9 mouse cellular contexts compared by ENCODE assay signal in the genomic region with DNA sequence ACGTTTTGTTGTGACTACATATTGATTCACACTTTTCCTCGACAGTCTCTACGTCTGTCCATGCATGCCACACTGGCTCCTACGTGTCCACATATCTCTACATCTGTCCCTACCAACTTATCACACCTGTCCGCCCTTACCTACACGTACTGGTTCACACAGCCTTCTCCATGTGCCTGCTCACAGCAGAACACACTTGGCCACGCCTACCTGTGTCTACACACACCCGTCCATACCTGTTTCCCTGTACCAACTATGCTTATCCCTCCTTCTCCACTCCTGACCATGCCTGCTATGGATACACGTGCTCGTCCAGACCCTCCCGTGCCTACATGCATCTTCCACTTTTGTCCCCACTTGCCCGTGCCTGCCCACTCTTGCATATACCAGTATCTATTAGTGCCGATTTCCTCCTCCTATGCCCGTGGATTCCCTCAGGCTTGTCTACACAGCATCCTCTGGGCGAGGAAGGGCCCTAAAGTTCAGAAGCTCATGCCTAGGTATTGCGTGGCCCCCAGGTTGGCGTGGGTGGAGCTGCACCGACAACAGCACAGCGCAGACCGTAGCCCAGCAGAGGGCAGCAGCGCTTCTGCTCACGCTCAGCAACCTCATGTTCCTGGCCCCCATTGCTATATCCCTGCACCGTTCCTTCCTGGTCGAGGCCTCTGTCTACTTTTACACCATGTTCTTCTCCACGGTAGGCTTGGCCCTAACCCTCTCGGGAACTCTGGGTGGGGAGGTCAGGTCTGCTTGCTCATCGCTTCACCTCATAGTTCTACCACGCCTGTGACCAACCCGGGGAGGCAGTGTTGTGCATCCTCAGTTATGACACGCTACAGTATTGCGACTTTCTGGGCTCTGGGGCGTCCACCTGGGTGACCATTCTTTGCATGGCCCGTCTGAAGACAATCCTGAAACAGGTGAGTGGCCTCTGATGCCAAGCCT. TPM values are rescaled to one million over a fixed set of nuclear protein-coding genes. Genes with fewer than 3 reads are reported as not detected.
DNase-seq lines count a peak whose midpoint lies in the region; ATAC-seq and TF ChIP-seq lines count a peak whose summit lies in the region.
"Had no signal": no experiment of that assay in that cellular context is flagged by ENCODE, and none has a peak within 500 bp of the region (broad histone marks: within the 10 kb centered on the region; RNA-seq: fewer than 3 reads in every experiment).

No protein-coding gene starts in this region.

- no peak overlapping the region for H3K4me2 ChIP-seq in intestine, embryonic 16.5 days (ENCODE audit: low read depth, low read length)
- peak overlapping the region; percentile 21 for H3K4me2 ChIP-seq in liver, embryonic 15.5 days
- no peak overlapping the region for H3K4me2 ChIP-seq in neural tube, embryonic 11.5 days (ENCODE audit: low read depth)
- H3K4me2 ChIP-seq: hindbrain, embryonic 15.5 days had no signal

- 43% methylated on average over 33 of the region's 33 CpGs for WGBS in intestine, embryonic 16.5 days
- WGBS in liver, embryonic 15.5 days (ENCODE audit: insufficient replicate concordance): 37% methylated on average over 33 of the region's 33 CpGs
- 58% methylated on average over 33 of the region's 33 CpGs for WGBS in neural tube, embryonic 11.5 days

- no peaks in the 10 kb centered on the region for H3K4me1 ChIP-seq in embryonic fibroblast, embryonic 13.5 days (ENCODE audit: control insufficient read depth, insufficient read depth, low read length)
- peaks cover 15% of the 10 kb centered on the region for H3K4me1 ChIP-seq in intestine, embryonic 16.5 days (ENCODE audit: control insufficient read depth, insufficient read depth, low read length)
- H3K4me1 ChIP-seq in liver, embryonic 15.5 days (replicated peaks): peaks cover 40% of the 10 kb centered on the region
- H3K4me1 ChIP-seq in neural tube, embryonic 11.5 days (ENCODE audit: control insufficient read depth, insufficient read depth, low read length): peaks cover 8% of the 10 kb centered on the region

- peak; percentile 100 for TF ChIP-seq CTCF in embryonic fibroblast, embryonic 13.5 days (IDR thresholded peaks at IDR 0.05; ENCODE audit: borderline replicate concordance, insufficient read depth, low read length)

- no peak for TF ChIP-seq POLR2A in embryonic fibroblast, embryonic 13.5 days (IDR thresholded peaks at IDR 0.05; ENCODE audit: low read depth, low read length)

- peak; percentile 34 to 67 for DNase-seq in spleen, adult 18-20 months
- DNase-seq in spleen, adult 12 weeks (ENCODE audit: low spot score): no peak
- DNase-seq in adrenal gland, postnatal 25 days: peak; percentile 63
- DNase-seq in neural tube, embryonic 11.5 days (ENCODE audit: low spot score): peak; percentile 75
- DNase-seq in c-Kit-positive CD71-positive TER-119-positive erythroid progenitor cells, embryonic 14.5 days (ENCODE audit: low spot score): no peak

- peak; percentile 57; the same call in 1 of the 2 replicates for ATAC-seq in intestine, embryonic 16.5 days
- no peak for ATAC-seq in liver, embryonic 15.5 days (ENCODE audit: insufficient read depth)
- no peak for ATAC-seq in neural tube, embryonic 11.5 days (ENCODE audit: insufficient read depth, low FRiP score, low TSS enrichment)

- H3K9ac ChIP-seq in intestine, embryonic 16.5 days (ENCODE audit: low read depth, low read length): peak overlapping the region; percentile 30; the same call in 1 of the 2 replicates
- H3K9ac ChIP-seq in liver, embryonic 15.5 days: no peak overlapping the region
- H3K9ac ChIP-seq in neural tube, embryonic 11.5 days (ENCODE audit: low read length): no peak overlapping the region
- H3K9ac ChIP-seq: hindbrain, embryonic 15.5 days had no signal

- no peak overlapping the region for H3K27ac ChIP-seq in embryonic fibroblast, embryonic 13.5 days (ENCODE audit: insufficient read depth, low read length)
- H3K27ac ChIP-seq in intestine, embryonic 16.5 days (ENCODE audit: low read length): no peak overlapping the region
- no peak overlapping the region for H3K27ac ChIP-seq in liver, embryonic 15.5 days (replicated peaks)
- H3K27ac ChIP-seq in neural tube, embryonic 11.5 days (ENCODE audit: low read depth, low read length): no peak overlapping the region
- H3K27ac ChIP-seq: hindbrain, embryonic 15.5 days had no signal

- no peak overlapping the region for H3K4me3 ChIP-seq in embryonic fibroblast, embryonic 13.5 days (ENCODE audit: insufficient read depth, low read length)
- H3K4me3 ChIP-seq in intestine, embryonic 16.5 days (ENCODE audit: low read length): no peak overlapping the region
- H3K4me3 ChIP-seq in liver, embryonic 15.5 days (replicated peaks): no peak overlapping the region
- no peak overlapping the region for H3K4me3 ChIP-seq in neural tube, embryonic 11.5 days (ENCODE audit: low read depth, low read length)
- H3K4me3 ChIP-seq: hindbrain, embryonic 15.5 days had no signal

- no peaks in the 10 kb centered on the region for H3K36me3 ChIP-seq in intestine, embryonic 16.5 days (ENCODE audit: control insufficient read depth, insufficient read depth, low read length)
- peaks cover under 1% of the 10 kb centered on the region; the same call in 1 of the 2 replicates for H3K36me3 ChIP-seq in liver, embryonic 15.5 days (replicated peaks)
- no peaks in the 10 kb centered on the region for H3K36me3 ChIP-seq in neural tube, embryonic 11.5 days (ENCODE audit: control insufficient read depth, insufficient read depth, low read length)
- H3K36me3 ChIP-seq: hindbrain, embryonic 15.5 days had no signal

- peaks cover 8% of the 10 kb centered on the region for H3K27me3 ChIP-seq in intestine, embryonic 16.5 days (replicated peaks; ENCODE audit: control insufficient read depth, insufficient read depth, low read length)
- peaks cover 42% of the 10 kb centered on the region for H3K27me3 ChIP-seq in liver, embryonic 15.5 days
- peaks cover 8% of the 10 kb centered on the region for H3K27me3 ChIP-seq in neural tube, embryonic 11.5 days (ENCODE audit: control insufficient read depth, insufficient read depth, low read length)

- no peaks in the 10 kb centered on the region for H3K9me3 ChIP-seq in intestine, embryonic 16.5 days (ENCODE audit: control insufficient read depth, low read length)
- H3K9me3 ChIP-seq in liver, embryonic 15.5 days (replicated peaks): no peaks in the 10 kb centered on the region
- no peaks in the 10 kb centered on the region for H3K9me3 ChIP-seq in neural tube, embryonic 11.5 days (ENCODE audit: control insufficient read depth, low read length)
- H3K9me3 ChIP-seq: hindbrain, embryonic 15.5 days had no signal

RNA-seq across cellular contexts. Expression of a gene that starts 3.3 kb away (rescaled TPM):
- total RNA-seq in adrenal gland, postnatal 25 days (2021): 80.3 and 83.4 TPM in 2 replicates
- polyA plus RNA-seq in embryonic fibroblast, embryonic 13.5 days (2011; ENCODE audit: insufficient read length, low read depth, missing spikeins): 38.7 and 41.0 TPM in 2 replicates
- polyA plus RNA-seq in intestine, embryonic 16.5 days (2015; fragmentation: Nextera tagmentation; extraction: Ambion mirVana): 242 and 260 TPM in 2 replicates
- 120 and 124 TPM in 2 replicates for polyA plus RNA-seq in liver, embryonic 15.5 days (2015; fragmentation: Nextera tagmentation; extraction: Ambion mirVana)
- polyA plus RNA-seq in neural tube, embryonic 11.5 days (2014; fragmentation: Nextera tagmentation; extraction: Ambion mirVana): 240 and 252 TPM in 2 replicates

RNA-seq across cellular contexts. Expression of a gene that starts 6.9 kb away (rescaled TPM):
- total RNA-seq in adrenal gland, postnatal 25 days (2021): 8.6 and 10.8 TPM in 2 replicates
- polyA plus RNA-seq in embryonic fibroblast, embryonic 13.5 days (2011; ENCODE audit: insufficient read length, low read depth, missing spikeins): 0.48 and 1.0 TPM in 2 replicates
- polyA plus RNA-seq in intestine, embryonic 16.5 days (2015; fragmentation: Nextera tagmentation; extraction: Ambion mirVana): 12.1 and 15.1 TPM in 2 replicates
- 1.5 and 1.7 TPM in 2 replicates for polyA plus RNA-seq in liver, embryonic 15.5 days (2015; fragmentation: Nextera tagmentation; extraction: Ambion mirVana)
- 1.1 and 1.3 TPM in 2 replicates for polyA plus RNA-seq in neural tube, embryonic 11.5 days (2014; fragmentation: Nextera tagmentation; extraction: Ambion mirVana)

RNA-seq across cellular contexts. Expression of a gene that starts 18.4 kb away (rescaled TPM):
- total RNA-seq in adrenal gland, postnatal 25 days (2021): 40.4 and 42.6 TPM in 2 replicates
- polyA plus RNA-seq in embryonic fibroblast, embryonic 13.5 days (2011; ENCODE audit: insufficient read length, low read depth, missing spikeins): 34.4 and 50.5 TPM in 2 replicates
- polyA plus RNA-seq in intestine, embryonic 16.5 days (2015; fragmentation: Nextera tagmentation; extraction: Ambion mirVana): 5.9 and 6.6 TPM in 2 replicates
- polyA plus RNA-seq in liver, embryonic 15.5 days (2015; fragmentation: Nextera tagmentation; extraction: Ambion mirVana): 7.1 and 9.1 TPM in 2 replicates
- polyA plus RNA-seq in neural tube, embryonic 11.5 days (2014; fragmentation: Nextera tagmentation; extraction: Ambion mirVana): 19.3 and 20.9 TPM in 2 replicates

RNA-seq across cellular contexts. Expression of a gene that starts 24.6 kb away (rescaled TPM):
- 2.0 and 4.5 TPM in 2 replicates for total RNA-seq in adrenal gland, postnatal 25 days (2021)
- polyA plus RNA-seq in embryonic fibroblast, embryonic 13.5 days (2011; ENCODE audit: insufficient read length, low read depth, missing spikeins): 47.9 and 50.4 TPM in 2 replicates
- polyA plus RNA-seq in intestine, embryonic 16.5 days (2015; fragmentation: Nextera tagmentation; extraction: Ambion mirVana): 92.1 and 97.1 TPM in 2 replicates
- polyA plus RNA-seq in liver, embryonic 15.5 days (2015; fragmentation: Nextera tagmentation; extraction: Ambion mirVana): 34.6 and 35.5 TPM in 2 replicates
- polyA plus RNA-seq in neural tube, embryonic 11.5 days (2014; fragmentation: Nextera tagmentation; extraction: Ambion mirVana): 66.9 and 68.2 TPM in 2 replicates

RNA-seq across cellular contexts. Expression of a gene that starts 29.9 kb away (rescaled TPM):
- 18.5 and 22.6 TPM in 2 replicates for total RNA-seq in adrenal gland, postnatal 25 days (2021)
- polyA plus RNA-seq in embryonic fibroblast, embryonic 13.5 days (2011; ENCODE audit: insufficient read length, low read depth, missing spikeins): 28.2 and 30.9 TPM in 2 replicates
- polyA plus RNA-seq in intestine, embryonic 16.5 days (2015; fragmentation: Nextera tagmentation; extraction: Ambion mirVana): 49.6 and 51.5 TPM in 2 replicates
- 14.7 and 17.2 TPM in 2 replicates for polyA plus RNA-seq in liver, embryonic 15.5 days (2015; fragmentation: Nextera tagmentation; extraction: Ambion mirVana)
- 16.5 and 22.9 TPM in 2 replicates for polyA plus RNA-seq in neural tube, embryonic 11.5 days (2014; fragmentation: Nextera tagmentation; extraction: Ambion mirVana)

Comparison
In these comparisons a context has a peak if more than half of its experiments do, and no peak if none do; other contexts are left out.
1. DNase-seq: peak in spleen, adult 18-20 months (2 of 2), adrenal gland, postnatal 25 days (single experiment) and neural tube, embryonic 11.5 days (single experiment); none in spleen, adult 12 weeks (single experiment) and c-Kit-positive CD71-positive TER-119-positive erythroid progenitor cells, embryonic 14.5 days (single experiment).